Mouse (Mus musculus) cerebellum, adult 2 months (tissue): Measurements from ENCODE around the gene Hoxc5. TPM values are rescaled to one million over a fixed set of nuclear protein-coding genes. Genes with fewer than 3 reads are reported as not detected.

ENCODE experiments used
- DNase-seq, 2 experiments: peaks; one replicate each; pipeline ENCODE4 v3.0.0; 2021
- H3K27ac ChIP-seq: fragments of 200-500 bp; 2 replicates; pipeline ENCODE4 v1.5.1; 2012; ENCODE audit warnings: low read length, control low read depth, inconsistent platforms; ENCODE audit not compliant: insufficient read depth
- H3K27me3 ChIP-seq: fragments of 200-500 bp; 2 replicates; pipeline ENCODE4 v1.6.1; 2012; ENCODE audit warnings: inconsistent platforms, mild to moderate bottlenecking, low read length, moderate library complexity; ENCODE audit not compliant: control insufficient read depth, insufficient read depth
- H3K4me1 ChIP-seq: fragments of 200-500 bp; 2 replicates; pipeline ENCODE4 v1.6.1; 2011; ENCODE audit warnings: low read length; ENCODE audit not compliant: control insufficient read depth, insufficient read depth
- H3K4me3 ChIP-seq: fragments of 200-500 bp; replicated peaks from 2 replicates; pipeline ENCODE3; 2011; ENCODE audit warnings: mild to moderate bottlenecking, low read depth, low read length, control low read depth; ENCODE audit not compliant: insufficient read depth
- CTCF ChIP-seq: fragments of 200-500 bp; IDR thresholded peaks from 2 replicates; pipeline ENCODE4 v1.5.1; 2011; ENCODE audit warnings: low read depth, mild to moderate bottlenecking, control low read depth, low read length, moderate library complexity, borderline replicate concordance; ENCODE audit not compliant: insufficient read depth
- POLR2A ChIP-seq: fragments of 200-500 bp; IDR thresholded peaks from 2 replicates; pipeline ENCODE4 v1.6.1; 2011; ENCODE audit warnings: low read length, control low read depth, borderline replicate concordance; ENCODE audit not compliant: insufficient read depth
- WGBS: fragments of 180-500 bp; shearing (Covaris S2); methylation state at CpG from one replicate; pipeline ENCODE4 v1.1.7; 2018; 5-methylcytosine and 5-hydroxymethylcytosine counted together
- polyA plus RNA-seq: library from polyadenylated mRNA; depleted of rRNA; stranded (reverse); fragments of >200 nt; gene quantifications from 2 replicates; pipeline ENCODE4 v1.2.3, GENCODE M21; 2012

The Hoxc5 gene
- polyA plus RNA-seq, 1 experiment, result 2.2 TPM

GRCm38 (mm10) chr15:102976631-102977422 lies 9.6 kb downstream of the Hoxc5 start:
- no peak for TF ChIP-seq POLR2A
- 2% methylated on average over 37 of the region's 37 CpGs for WGBS
- no peak overlapping the region for H3K4me3 ChIP-seq
- H3K4me1 ChIP-seq, result no peaks in the 10 kb centered on the region
- H3K27ac ChIP-seq, result no peak overlapping the region
- H3K27me3 ChIP-seq, result peaks cover 23% of the 10 kb centered on the region; the same call in 1 of the 2 replicates
- no peak for DNase-seq

GRCm38 (mm10) chr15:102977423-102977974 lies 10.3 kb downstream of the Hoxc5 start:
- 5% methylated on average over 16 of the region's 16 CpGs for WGBS
- no peak overlapping the region for H3K27ac ChIP-seq
- H3K4me1 ChIP-seq, result no peaks in the 10 kb centered on the region
- TF ChIP-seq POLR2A, result no peak
- TF ChIP-seq CTCF, result no peak
- H3K27me3 ChIP-seq, result peaks cover 22% of the 10 kb centered on the region; the same call in 1 of the 2 replicates
- no peak for DNase-seq
- H3K4me3 ChIP-seq, result no peak overlapping the region

GRCm38 (mm10) chr15:102978615-102979515 lies 11.6 kb downstream of the Hoxc5 start:
- Histone ChIP-seq H3K27ac (no peak overlapping the region), H3K27me3 (peaks cover 22% of the 10 kb centered on the region; the same call in 1 of the 2 replicates), H3K4me3 (no peak overlapping the region), H3K4me1 (no peaks in the 10 kb centered on the region)
- TF ChIP-seq POLR2A (no peak), CTCF (no peak)
- DNase-seq, result no peak
- 10% methylated on average over 13 of the region's 13 CpGs for WGBS

GRCm38 (mm10) chr15:102979936-102980335 lies 12.7 kb downstream of the Hoxc5 start:
- H3K4me3 ChIP-seq, result no peak overlapping the region
- no peak for TF ChIP-seq POLR2A
- TF ChIP-seq CTCF, result no peak
- H3K27ac ChIP-seq, result no peak overlapping the region
- no peaks in the 10 kb centered on the region for H3K4me1 ChIP-seq
- peaks cover 21% of the 10 kb centered on the region; the same call in 1 of the 2 replicates for H3K27me3 ChIP-seq
- no peak for DNase-seq
- WGBS, result 4% methylated on average over 1 of the region's 1 CpGs

- TF ChIP-seq CTCF (no peak), POLR2A (no peak)
- no peaks in the 10 kb centered on the region for H3K4me1 ChIP-seq
- H3K4me3 ChIP-seq, result no peak overlapping the region
- DNase-seq, result no peak
- 4% methylated on average over 11 of the region's 11 CpGs for WGBS
- peaks cover 19% of the 10 kb centered on the region; the same call in 1 of the 2 replicates for H3K27me3 ChIP-seq
- H3K27ac ChIP-seq, result no peak overlapping the region
These were observed 13.1 kb downstream of the Hoxc5 start for GRCm38 (mm10) chr15:102980352-102980751.

GRCm38 (mm10) chr15:102980912-102981311 lies 13.7 kb downstream of the Hoxc5 start:
- TF ChIP-seq POLR2A, result no peak
- TF ChIP-seq CTCF, result no peak
- Histone ChIP-seq H3K27me3 (peaks cover 18% of the 10 kb centered on the region; the same call in 1 of the 2 replicates), H3K4me3 (no peak overlapping the region), H3K27ac (no peak overlapping the region), H3K4me1 (no peaks in the 10 kb centered on the region)
- 1% methylated on average over 14 of the region's 14 CpGs for WGBS
- DNase-seq, result no peak

- peaks cover 14% of the 10 kb centered on the region; the same call in 1 of the 2 replicates for H3K27me3 ChIP-seq
- DNase-seq, result no peak
- H3K27ac ChIP-seq, result no peak overlapping the region
- H3K4me3 ChIP-seq, result no peak overlapping the region
- TF ChIP-seq CTCF (no peak), POLR2A (no peak)
- 1% methylated on average over 88 of the region's 88 CpGs for WGBS
- no peaks in the 10 kb centered on the region for H3K4me1 ChIP-seq
These were observed 14.4 kb downstream of the Hoxc5 start for GRCm38 (mm10) chr15:102981379-102982288.
